Mouse (Mus musculus) small intestine, adult 2 months (tissue): Measurements from ENCODE around the gene Catsperg1.

ENCODE experiments used
- CTCF ChIP-seq: fragments of 200-500 bp; IDR thresholded peaks from 2 replicates; pipeline ENCODE4 v1.5.1; 2012; ENCODE audit warnings: low read depth, mild to moderate bottlenecking, control low read depth, inconsistent platforms, low read length, moderate library complexity, mixed read lengths; ENCODE audit not compliant: insufficient replicate concordance, insufficient read length; ENCODE audit errors: extremely low read depth
- POLR2A ChIP-seq: fragments of 200-500 bp; IDR thresholded peaks from 2 replicates; pipeline ENCODE4 v1.6.1; 2012; ENCODE audit warnings: low read depth, mild to moderate bottlenecking, control low read depth, inconsistent platforms, low read length, moderate library complexity

GRCm38 (mm10) chr7:29134693-29135386 lies 79.0 kb downstream of the Catsperg1 start, which contains the start of gene Rasgrp4:
- TF ChIP-seq CTCF (no peak), POLR2A (no peak)
